Mouse (Mus musculus): ENCODE measurements at regions not wholly inside any gene's neighbourhood (a gene's known extent, or its start where the extent isn't known, plus 50 kb on each side); places are given as distances from the start of the nearest gene placed in this dataset.

DNA sequence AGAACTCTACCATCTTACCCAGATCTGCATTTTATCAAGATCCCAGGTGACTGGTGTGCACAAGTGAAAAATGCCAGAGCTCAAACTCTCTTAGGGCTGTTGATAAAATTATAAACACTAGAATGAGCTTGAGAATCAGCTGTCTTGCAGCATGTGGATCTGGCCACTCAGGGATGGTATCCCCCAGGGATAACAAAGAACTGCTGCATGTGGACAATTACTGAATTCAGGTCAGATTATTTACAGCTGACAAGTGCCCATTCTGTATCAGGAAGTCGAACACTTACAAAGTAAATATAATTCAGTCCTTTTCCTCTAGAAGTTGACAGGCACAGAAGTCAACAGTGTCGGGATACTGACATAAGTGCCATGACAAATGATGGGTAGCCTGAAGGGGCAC is 306.3 kb upstream of the Gm21798 start:
- TF ChIP-seq CTCF (IDR thresholded peaks at IDR 0.05; ENCODE audit: borderline replicate concordance, extremely low read depth, insufficient read depth, insufficient read length) (no peak), POLR2A (IDR thresholded peaks at IDR 0.05; ENCODE audit: borderline replicate concordance, extremely low read depth, insufficient read depth, insufficient read length, poor library complexity, severe bottlenecking) (no peak)

Measured in brain, embryonic 14.5 days (tissue).